Mouse (Mus musculus) c-Kit-positive CD71-positive TER-119-positive erythroid progenitor cells, embryonic 14.5 days (primary cell): Measurements from ENCODE around the gene 1700025G04Rik.

Experiments
- DNase-seq: peaks from one replicate; pipeline ENCODE4 v3.0.0-alpha.2; 2013; ENCODE audit warnings: low spot score

1700025G04Rik gene

DNA sequence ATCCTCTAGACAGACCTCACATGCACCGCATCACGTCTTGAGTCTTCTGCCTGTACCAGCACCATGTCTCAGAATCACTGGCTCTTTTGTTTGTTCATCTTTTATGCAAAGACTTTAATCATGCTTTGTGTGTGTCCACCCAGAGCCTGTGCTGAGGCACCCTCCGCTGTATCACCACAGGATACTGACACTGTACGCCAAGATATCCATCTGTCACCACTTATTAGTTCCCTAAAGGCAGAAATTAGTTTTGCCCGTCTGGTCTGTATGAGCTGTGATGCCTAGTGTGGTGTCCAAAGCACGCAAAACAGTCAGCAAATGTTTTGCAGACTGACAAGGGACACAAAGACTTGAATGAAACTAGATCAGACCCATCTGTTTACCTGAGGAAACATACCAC lies 95.7 kb downstream of the 1700025G04Rik start:
- DNase-seq: no peak

- no peak for DNase-seq
Measured at GRCm38 (mm10) chr1:151991505-151991904, 98.4 kb downstream of the 1700025G04Rik start.

DNA sequence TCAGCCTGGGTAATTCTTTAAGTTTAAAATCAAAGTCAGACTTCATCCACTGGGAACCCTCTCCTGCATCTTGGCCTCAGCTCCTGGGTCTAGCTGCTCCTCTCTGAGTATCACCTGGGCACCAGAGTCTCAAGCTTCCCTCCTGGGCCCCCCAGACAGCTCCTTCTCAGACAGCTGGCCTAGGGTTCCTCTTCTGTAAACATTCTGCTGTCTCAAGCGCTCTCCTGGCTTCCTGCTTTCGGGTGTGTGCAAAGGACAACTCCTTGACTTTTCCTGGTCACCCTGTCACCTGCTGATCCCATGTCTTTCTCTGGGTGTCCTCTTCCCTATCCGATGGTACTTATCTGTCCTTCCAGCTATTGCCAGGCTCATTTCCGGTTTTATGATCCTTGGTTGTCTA lies 99.3 kb downstream of the 1700025G04Rik start:
- DNase-seq: no peak

DNA sequence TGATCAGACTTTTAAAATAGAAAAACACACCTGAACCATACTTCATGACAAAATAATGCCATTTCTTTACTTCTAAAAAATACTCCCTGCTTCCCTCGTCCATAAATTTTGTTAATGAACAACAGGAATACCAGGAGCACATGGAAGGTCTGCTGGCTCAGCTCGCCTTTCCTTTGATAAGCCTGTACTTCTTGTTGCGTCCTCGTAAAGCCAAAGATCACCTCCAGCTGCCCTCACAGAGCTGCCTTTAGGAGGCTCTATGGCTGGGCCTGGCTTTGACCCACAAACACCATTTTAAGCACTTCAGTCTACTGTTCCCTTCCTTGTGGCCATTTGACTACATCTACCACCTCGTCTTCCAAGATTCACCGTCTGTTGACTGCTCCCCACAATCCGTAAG lies 101.2 kb downstream of the 1700025G04Rik start:
- DNase-seq: no peak

GRCm38 (mm10) chr1:151988066-151988465 lies 101.9 kb downstream of the 1700025G04Rik start:
- no peak for DNase-seq

- no peak for DNase-seq
Measured at GRCm38 (mm10) chr1:151986024-151986778, 103.7 kb downstream of the 1700025G04Rik start.

GRCm38 (mm10) chr1:151985056-151985455 lies 104.9 kb downstream of the 1700025G04Rik start:
- DNase-seq: no peak

DNA sequence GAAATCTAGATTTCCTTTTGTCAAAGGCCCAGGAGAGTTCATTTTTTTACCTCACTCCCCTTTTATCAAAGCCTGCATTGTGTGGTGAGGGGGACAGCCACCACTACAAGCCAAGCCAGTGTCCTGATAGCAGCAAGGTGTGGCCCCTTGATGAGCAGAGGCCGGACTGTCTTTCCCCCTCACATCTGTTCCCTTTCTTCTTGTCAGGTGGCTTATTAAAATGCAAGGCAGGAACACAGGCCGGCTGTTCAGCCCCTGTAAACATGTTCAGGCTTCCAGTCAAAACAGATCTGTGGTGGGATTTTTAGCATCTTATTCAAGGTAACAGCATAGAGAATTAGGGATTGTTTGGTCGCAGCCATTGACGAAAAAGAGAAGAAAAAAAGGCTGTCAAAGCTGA lies 105.9 kb downstream of the 1700025G04Rik start:
- DNase-seq: no peak

GRCm38 (mm10) chr1:151980498-151980897 lies 109.4 kb downstream of the 1700025G04Rik start:
- DNase-seq: no peak

DNA sequence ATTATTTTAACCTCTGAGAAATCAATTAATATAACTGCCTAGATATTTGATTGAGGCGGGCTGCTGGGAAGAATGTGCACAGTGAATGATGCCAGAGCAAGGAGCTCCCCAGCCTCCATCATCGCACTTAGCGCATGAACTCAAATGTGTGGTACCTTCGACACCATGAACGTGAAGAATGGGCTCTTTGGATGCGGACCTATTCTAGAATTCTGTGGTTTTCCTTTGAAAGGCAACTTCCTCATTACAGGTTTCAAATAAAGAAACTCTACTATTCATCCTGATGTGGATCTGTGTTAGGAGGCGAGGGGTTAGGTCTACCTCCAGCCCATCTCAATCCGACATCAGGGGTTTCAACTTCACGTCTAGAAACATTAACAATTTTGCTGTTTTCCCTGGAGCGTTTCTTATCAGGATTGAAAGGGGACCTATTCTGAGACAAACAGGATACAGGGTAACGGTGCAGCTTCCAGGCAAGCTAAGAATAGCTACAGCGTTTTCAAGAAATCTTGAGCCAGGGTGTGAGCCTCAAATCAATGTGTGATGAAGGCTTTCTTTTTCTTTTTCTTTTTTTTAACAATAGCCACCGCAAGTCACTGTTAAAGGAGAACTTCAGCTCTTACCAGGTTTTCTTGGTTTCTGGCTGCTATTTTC lies 110.0 kb downstream of the 1700025G04Rik start:
- DNase-seq: no peak

DNA sequence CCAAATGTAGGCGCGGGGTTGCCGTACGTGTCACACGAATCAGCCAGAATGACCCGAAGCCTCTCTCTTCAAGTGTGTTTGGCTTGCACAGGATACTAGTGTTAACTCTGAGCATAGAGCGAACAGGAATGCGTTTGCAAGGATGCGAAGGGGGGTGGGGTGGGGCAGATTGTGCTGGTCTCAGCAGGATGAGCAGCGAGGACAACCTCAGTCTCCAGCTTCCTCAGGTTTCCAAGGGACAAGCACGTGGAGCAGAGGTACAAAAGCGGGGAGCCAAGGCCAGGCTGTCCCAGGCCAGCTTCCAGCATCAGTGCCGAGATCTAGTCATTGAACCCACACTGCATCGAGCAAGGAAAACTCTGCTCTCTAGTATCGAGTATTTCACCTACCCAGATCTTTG lies 111.2 kb downstream of the 1700025G04Rik start:
- no peak for DNase-seq

DNA sequence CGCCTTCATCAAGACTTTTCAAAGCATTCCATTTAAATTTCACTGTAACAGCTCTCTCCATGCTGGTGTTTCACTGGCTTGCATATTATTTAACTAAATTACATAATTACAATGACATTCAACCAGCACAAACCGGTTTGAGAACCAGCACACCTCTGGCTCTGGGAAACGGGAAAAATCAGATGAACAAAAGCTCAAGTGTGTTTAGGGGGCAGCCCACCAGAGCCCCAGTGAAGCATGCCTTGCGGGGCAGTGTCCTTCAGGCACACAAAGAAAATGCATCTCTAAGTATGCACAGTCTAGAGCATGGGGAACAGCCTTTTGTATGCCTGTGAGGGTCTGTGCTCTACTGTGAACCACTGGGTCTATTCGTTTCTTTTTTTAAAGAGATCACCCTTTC lies 112.3 kb downstream of the 1700025G04Rik start:
- no peak for DNase-seq

- DNase-seq: no peak
Measured at GRCm38 (mm10) chr1:151976850-151977249, 113.1 kb downstream of the 1700025G04Rik start.

GRCm38 (mm10) chr1:151975418-151976379 lies 114.2 kb downstream of the 1700025G04Rik start:
- no peak for DNase-seq

DNA sequence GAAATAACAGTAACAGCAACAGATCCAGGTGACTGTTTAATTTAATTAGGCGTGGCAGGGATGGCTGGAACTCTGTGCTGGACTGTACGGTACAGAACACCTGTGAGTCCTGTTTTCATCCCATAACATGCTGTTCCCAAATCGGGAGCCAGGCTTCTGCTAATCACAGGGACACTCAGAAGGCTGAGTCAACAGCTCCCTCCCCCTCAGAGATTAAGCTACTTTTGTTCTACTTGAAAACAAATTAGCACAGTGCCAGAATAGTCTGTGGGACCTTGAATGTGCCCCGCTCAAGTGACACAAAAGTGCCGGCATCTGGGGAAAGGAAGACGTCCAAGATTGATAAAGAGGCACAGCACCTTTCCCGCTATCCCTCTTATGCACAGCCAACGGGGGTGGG lies 115.0 kb downstream of the 1700025G04Rik start:
- DNase-seq: no peak

DNA sequence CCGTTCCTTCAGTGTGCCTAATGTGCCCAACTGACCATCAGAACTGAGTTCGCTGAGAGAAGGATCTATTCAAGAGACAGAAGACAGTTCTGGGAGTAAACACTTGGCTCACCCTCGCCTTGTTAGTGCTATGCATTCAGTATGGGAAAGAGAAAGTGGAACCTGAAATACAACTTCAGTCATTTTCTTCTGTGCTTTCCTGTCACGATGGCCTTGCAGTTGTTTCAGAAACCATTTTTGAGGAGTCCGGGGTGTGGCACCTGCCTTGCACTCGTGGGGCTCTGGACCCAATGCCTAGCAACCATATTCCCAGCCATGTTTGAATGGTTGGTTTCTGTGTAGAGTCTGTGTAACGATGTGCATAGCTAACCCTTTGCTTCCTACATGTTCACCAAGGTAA lies 115.5 kb downstream of the 1700025G04Rik start:
- no peak for DNase-seq

GRCm38 (mm10) chr1:151973110-151973700 lies 116.7 kb downstream of the 1700025G04Rik start:
- no peak for DNase-seq

GRCm38 (mm10) chr1:151971581-151971980 lies 118.3 kb downstream of the 1700025G04Rik start:
- DNase-seq: no peak

GRCm38 (mm10) chr1:151968126-151968525 lies 121.8 kb downstream of the 1700025G04Rik start:
- DNase-seq: no peak

DNA sequence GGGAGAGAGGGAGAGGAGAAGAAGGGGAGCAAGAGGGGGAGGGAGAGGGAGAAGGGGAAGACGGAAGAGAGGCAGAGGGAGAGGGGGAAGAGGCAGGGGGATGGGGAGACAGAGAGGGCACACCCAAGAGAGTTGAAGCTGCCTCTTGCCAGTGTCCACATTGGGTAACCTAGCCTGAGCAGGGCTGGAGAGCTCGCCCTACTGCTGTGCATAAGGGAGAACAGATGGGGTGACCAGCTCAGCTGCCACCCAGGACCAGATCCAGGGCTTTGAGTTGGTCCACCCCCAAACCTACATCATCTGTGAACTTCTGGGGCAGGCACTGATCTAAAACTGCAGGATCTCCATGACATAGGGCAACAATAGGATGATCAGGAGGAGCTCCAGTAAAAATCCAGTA lies 125.1 kb downstream of the 1700025G04Rik start:
- DNase-seq: no peak

DNA sequence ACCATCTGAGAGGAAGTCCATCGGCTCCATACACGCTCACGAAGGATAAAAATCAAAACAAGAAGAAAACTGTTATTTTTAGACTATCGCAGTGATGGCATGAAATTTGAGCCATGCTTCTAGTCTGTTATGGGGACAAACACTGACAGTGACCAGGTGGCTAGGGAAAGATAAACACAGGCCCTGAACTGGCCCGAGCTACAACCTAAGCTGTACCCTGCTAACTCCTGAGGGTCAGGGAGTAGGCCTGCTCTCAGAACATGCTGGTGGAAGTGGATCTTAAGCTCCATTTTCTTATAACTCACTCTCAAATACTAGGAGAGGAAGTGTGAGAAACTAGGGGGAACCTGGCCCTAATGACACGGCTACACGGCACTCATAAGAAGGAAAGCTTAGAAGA lies 126.7 kb downstream of the 1700025G04Rik start:
- DNase-seq: no peak

DNA sequence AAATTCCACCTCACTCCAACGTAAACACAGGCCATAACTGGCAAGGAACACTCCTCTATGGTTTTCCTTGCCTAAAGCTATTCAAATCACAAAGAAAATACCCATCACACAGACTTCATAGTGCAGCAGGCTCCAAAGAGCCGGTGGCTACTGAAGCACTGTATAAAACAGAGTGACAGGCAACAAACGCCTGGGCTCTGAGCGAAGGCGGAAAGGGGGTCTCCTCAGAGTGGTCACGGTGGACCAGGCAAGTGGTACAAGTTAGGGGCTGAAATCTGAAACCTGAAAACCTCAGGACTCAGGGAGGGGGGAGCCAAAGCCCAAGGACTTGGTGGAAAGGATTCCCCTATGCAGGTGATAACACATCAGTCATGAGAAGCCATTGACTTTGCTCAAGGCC lies 127.8 kb downstream of the 1700025G04Rik start:
- no peak for DNase-seq
